Mouse (Mus musculus): ENCODE data around the gene Gm10563.
A peak's percentile ranks its signal among the peaks of the same experiment; 100 is the strongest.
"Not testable (repeated sequence)": the region's sequence is repeated elsewhere in the genome, so short reads cannot be mapped to it uniquely, and the experiment has no call there.

Gene Gm10563

GRCm38 (mm10) chr4:155645308-155645707 lies at the start of gene Gm10563:
Gene Gm10563 (minus strand): TSS chr4:155645408.
- DNase-seq (ENCODE audit: extremely low read depth, insufficient read length, low spot score) = not testable (repeated sequence)

GRCm38 (mm10) chr4:155694482-155695401 lies 49.5 kb upstream of the Gm10563 start:
- DNase-seq (ENCODE audit: extremely low read depth, insufficient read length, low spot score) = no peak

- DNase-seq (ENCODE audit: extremely low read depth, insufficient read length, low spot score) = no peak
Observed at GRCm38 (mm10) chr4:155694111-155694481, 48.9 kb upstream of the Gm10563 start, which contains the start of gene Fndc10. Gene Fndc10 (plus strand): TSS chr4:155694342.

- no peak for DNase-seq (ENCODE audit: extremely low read depth, insufficient read length, low spot score)
Observed at GRCm38 (mm10) chr4:155692421-155692820, 47.2 kb upstream of the Gm10563 start.

GRCm38 (mm10) chr4:155690571-155691375 lies 45.6 kb upstream of the Gm10563 start:
- no peak for DNase-seq (ENCODE audit: extremely low read depth, insufficient read length, low spot score)

GRCm38 (mm10) chr4:155687764-155688163 lies 42.6 kb upstream of the Gm10563 start:
- DNase-seq (ENCODE audit: extremely low read depth, insufficient read length, low spot score) = not testable (repeated sequence)

- DNase-seq (ENCODE audit: extremely low read depth, insufficient read length, low spot score) = not testable (repeated sequence)
Observed at GRCm38 (mm10) chr4:155683670-155684277, 38.6 kb upstream of the Gm10563 start.

GRCm38 (mm10) chr4:155675991-155676390 lies 30.8 kb upstream of the Gm10563 start:
- DNase-seq (ENCODE audit: extremely low read depth, insufficient read length, low spot score) = no peak

GRCm38 (mm10) chr4:155672082-155672481 lies 26.9 kb upstream of the Gm10563 start:
- no peak for DNase-seq (ENCODE audit: extremely low read depth, insufficient read length, low spot score)

GRCm38 (mm10) chr4:155670236-155670635 lies 25.0 kb upstream of the Gm10563 start:
- DNase-seq (ENCODE audit: extremely low read depth, insufficient read length, low spot score) = not testable (repeated sequence)

- no peak for DNase-seq (ENCODE audit: extremely low read depth, insufficient read length, low spot score)
Observed at GRCm38 (mm10) chr4:155669598-155670075, 24.4 kb upstream of the Gm10563 start.

- peak; percentile 91 for DNase-seq (ENCODE audit: extremely low read depth, insufficient read length, low spot score)
Observed at GRCm38 (mm10) chr4:155668689-155669597, 23.7 kb upstream of the Gm10563 start, which contains the start of gene Mib2. Gene Mib2 (minus strand): TSS chr4:155669198.

- DNase-seq (ENCODE audit: extremely low read depth, insufficient read length, low spot score) = no peak
Observed at GRCm38 (mm10) chr4:155666903-155667302, 21.7 kb upstream of the Gm10563 start.

GRCm38 (mm10) chr4:155660641-155661040 lies 15.4 kb upstream of the Gm10563 start:
- no peak for DNase-seq (ENCODE audit: extremely low read depth, insufficient read length, low spot score)

- no peak for DNase-seq (ENCODE audit: extremely low read depth, insufficient read length, low spot score)
Observed at GRCm38 (mm10) chr4:155658961-155659360, 13.8 kb upstream of the Gm10563 start.

- DNase-seq (ENCODE audit: extremely low read depth, insufficient read length, low spot score) = no peak
Observed at GRCm38 (mm10) chr4:155656214-155656751, 11.1 kb upstream of the Gm10563 start.

GRCm38 (mm10) chr4:155654456-155655298 lies 9.5 kb upstream of the Gm10563 start:
- no peak for DNase-seq (ENCODE audit: extremely low read depth, insufficient read length, low spot score)

- no peak for DNase-seq (ENCODE audit: extremely low read depth, insufficient read length, low spot score)
Observed at GRCm38 (mm10) chr4:155654183-155654455, 8.9 kb upstream of the Gm10563 start.
